Mouse (Mus musculus) limb, embryonic 11.5 days (tissue): ENCODE results near the gene Nmnat1. TPM values are rescaled to one million over a fixed set of nuclear protein-coding genes. Genes with fewer than 3 reads are reported as not detected.
A peak's percentile ranks its signal among the peaks of the same experiment; 100 is the strongest.
"Not testable (repeated sequence)": the region's sequence is repeated elsewhere in the genome, so short reads cannot be mapped to it uniquely, and the experiment has no call there.

Experiments used
- ATAC-seq: fragments of 200-750 bp; cut with Nextera tagmentation; 2 replicates; pipeline ENCODE4 v1.8.0; 2017; ENCODE audit warnings: low read depth; ENCODE audit not compliant: insufficient number of reproducible peaks, low FRiP score, low TSS enrichment
- DNase-seq: peaks from one replicate; pipeline ENCODE4 v3.0.0-alpha.2; 2015; ENCODE audit warnings: low spot score
- H3K27ac ChIP-seq: fragments of 300-500 bp; sonication (generic); replicated peaks from 2 replicates; pipeline ENCODE4 v1.5.1; 2014; ENCODE audit warnings: low read depth, mild to moderate bottlenecking, low read length
- H3K27me3 ChIP-seq: fragments of 300-500 bp; sonication (generic); 2 replicates; pipeline ENCODE4 v1.6.1; 2014; ENCODE audit warnings: mild to moderate bottlenecking, low read length, mixed read lengths; ENCODE audit not compliant: control insufficient read depth, insufficient read depth
- H3K36me3 ChIP-seq: fragments of 300-500 bp; sonication (generic); 2 replicates; pipeline ENCODE4 v1.6.1; 2014; ENCODE audit warnings: mild to moderate bottlenecking, low read length, moderate library complexity, mixed read lengths; ENCODE audit not compliant: control insufficient read depth, insufficient read depth
- H3K4me1 ChIP-seq: fragments of 300-500 bp; sonication (generic); 2 replicates; pipeline ENCODE4 v1.6.1; 2014; ENCODE audit warnings: low read length, mixed read lengths; ENCODE audit not compliant: control insufficient read depth, insufficient read depth
- H3K4me2 ChIP-seq: fragments of 300-500 bp; sonication (generic); 2 replicates; pipeline ENCODE4 v1.6.1; 2014; ENCODE audit warnings: low read depth, mild to moderate bottlenecking, moderate library complexity; ENCODE audit not compliant: severe bottlenecking
- H3K4me3 ChIP-seq: fragments of 300-500 bp; sonication (generic); 2 replicates; pipeline ENCODE4 v1.5.1; 2014; ENCODE audit warnings: low read depth, low read length
- H3K9ac ChIP-seq: fragments of 300-500 bp; sonication (generic); 2 replicates; pipeline ENCODE4 v1.6.1; 2014; ENCODE audit warnings: mild to moderate bottlenecking, low read length
- H3K9me3 ChIP-seq: fragments of 300-500 bp; sonication (generic); 2 replicates; pipeline ENCODE4 v1.6.1; 2016; ENCODE audit warnings: low read length; ENCODE audit not compliant: control insufficient read depth
- WGBS: fragments of 180-500 bp; shearing (Covaris S2); extraction: QIAGEN DNeasy Blood & Tissue Kit; methylation state at CpG from one replicate; pipeline ENCODE4 v1.1.7; 2014; 5-methylcytosine and 5-hydroxymethylcytosine counted together
- polyA plus RNA-seq: library from polyadenylated mRNA; unstranded; fragments of >200 nt; fragmentation: Nextera tagmentation; extraction: Ambion mirVana; gene quantifications from 2 replicates; pipeline ENCODE4 v1.2.1, GENCODE M21; 2014

The Nmnat1 gene
- polyA plus RNA-seq, 1 experiment from 2014 or later = 15.8 TPM

DNA sequence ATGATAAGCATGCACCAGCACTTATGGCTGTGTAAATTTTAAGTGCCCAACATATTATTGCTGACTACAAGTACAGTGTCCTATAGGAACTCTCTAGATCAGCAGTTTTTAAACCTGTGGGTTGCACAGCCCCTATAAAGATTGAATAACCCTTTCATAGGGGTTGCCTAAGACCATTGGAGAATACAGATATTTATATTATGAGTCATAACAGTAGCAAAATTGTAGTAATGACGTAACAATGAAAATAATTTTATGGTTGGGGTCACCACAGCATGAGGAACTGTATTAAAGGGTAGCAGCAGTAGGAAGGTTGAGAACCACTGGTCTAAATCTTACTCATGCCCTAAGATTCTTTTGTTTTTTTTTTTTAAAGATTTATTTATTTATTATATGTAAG is 25.6 kb downstream of the Nmnat1 start:
- Histone ChIP-seq H3K4me3 (no peak overlapping the region), H3K4me1 (no peaks in the 10 kb centered on the region), H3K27ac (no peak overlapping the region), H3K27me3 (no peaks in the 10 kb centered on the region), H3K36me3 (no peaks in the 10 kb centered on the region), H3K4me2 (no peak overlapping the region), H3K9ac (no peak overlapping the region), H3K9me3 (no peaks in the 10 kb centered on the region)
- DNase-seq (no peak), ATAC-seq (no peak)
- WGBS = 90% methylated on average over 1 of the region's 1 CpGs

DNA sequence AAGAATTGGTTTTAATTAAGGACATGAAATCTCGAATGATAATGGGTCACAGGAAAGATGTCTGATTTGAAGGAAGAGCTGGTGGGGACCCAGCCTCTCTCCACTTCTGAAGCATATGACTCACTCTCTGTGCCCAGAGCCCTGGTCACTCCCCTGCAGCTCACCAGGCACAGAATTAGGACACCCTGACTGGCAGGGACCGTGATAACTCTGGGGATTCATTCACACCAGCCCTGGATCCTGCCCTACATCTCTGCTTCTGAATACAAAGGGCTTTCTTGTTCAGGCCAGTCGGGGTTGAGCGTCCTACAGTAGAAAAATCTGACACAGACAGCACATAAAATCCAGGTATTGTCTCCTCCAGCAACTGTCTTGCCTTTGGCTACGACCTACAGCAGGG is 26.5 kb downstream of the Nmnat1 start:
- H3K27me3 ChIP-seq = no peaks in the 10 kb centered on the region
- no peak overlapping the region for H3K4me3 ChIP-seq
- H3K4me2 ChIP-seq = no peak overlapping the region
- ATAC-seq (no peak), DNase-seq (no peak)
- H3K9ac ChIP-seq = no peak overlapping the region
- H3K9me3 ChIP-seq = no peaks in the 10 kb centered on the region
- H3K27ac ChIP-seq = no peak overlapping the region
- no peaks in the 10 kb centered on the region for H3K36me3 ChIP-seq
- no peaks in the 10 kb centered on the region for H3K4me1 ChIP-seq
- 79% methylated on average over 5 of the region's 5 CpGs for WGBS

DNA sequence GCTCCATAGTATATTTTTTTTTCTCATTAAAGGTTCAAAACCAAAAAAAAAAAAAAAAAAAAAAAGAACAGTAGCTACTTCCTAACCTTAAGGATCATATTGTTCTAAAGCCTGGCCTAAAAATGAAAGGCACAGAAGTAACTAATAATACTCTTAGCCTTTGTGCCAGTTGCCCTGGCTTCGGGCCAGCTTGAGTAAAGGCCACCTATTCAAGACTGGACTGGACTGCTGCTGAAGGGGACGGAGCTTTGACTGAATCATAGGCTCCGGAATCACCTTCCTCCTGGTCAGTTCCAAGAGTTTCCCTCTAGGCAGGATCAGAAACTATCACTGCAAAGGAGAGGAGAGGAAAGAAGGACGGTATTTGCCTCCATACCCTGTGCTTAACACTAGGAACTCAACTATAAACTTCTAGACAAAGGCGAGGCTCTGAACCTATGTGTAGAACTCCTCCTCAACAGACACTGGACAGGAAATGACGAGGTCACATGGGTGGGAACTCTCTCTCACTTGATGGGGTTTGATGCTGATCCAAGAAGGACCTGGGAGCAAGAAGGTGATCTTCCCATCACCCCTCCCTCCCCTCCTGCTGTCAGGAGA is 27.1 kb downstream of the Nmnat1 start:
- ATAC-seq (no peak), DNase-seq (no peak)
- no peaks in the 10 kb centered on the region for H3K9me3 ChIP-seq
- no peaks in the 10 kb centered on the region for H3K27me3 ChIP-seq
- no peak overlapping the region for H3K4me3 ChIP-seq
- no peak overlapping the region for H3K4me2 ChIP-seq
- H3K9ac ChIP-seq = no peak overlapping the region
- H3K36me3 ChIP-seq = no peaks in the 10 kb centered on the region
- 80% methylated on average over 6 of the region's 6 CpGs for WGBS
- H3K4me1 ChIP-seq = no peaks in the 10 kb centered on the region
- H3K27ac ChIP-seq = no peak overlapping the region

- H3K4me3 ChIP-seq, H3K4me2 ChIP-seq, H3K9ac ChIP-seq, H3K36me3 ChIP-seq, H3K27ac ChIP-seq, DNase-seq, H3K9me3 ChIP-seq, H3K4me1 ChIP-seq, H3K27me3 ChIP-seq, ATAC-seq: not testable (repeated sequence)
- WGBS = 86% methylated on average over 25 of the region's 27 CpGs
These were observed 27.8 kb downstream of the Nmnat1 start for GRCm38 (mm10) chr4:149457163-149457562.

DNA sequence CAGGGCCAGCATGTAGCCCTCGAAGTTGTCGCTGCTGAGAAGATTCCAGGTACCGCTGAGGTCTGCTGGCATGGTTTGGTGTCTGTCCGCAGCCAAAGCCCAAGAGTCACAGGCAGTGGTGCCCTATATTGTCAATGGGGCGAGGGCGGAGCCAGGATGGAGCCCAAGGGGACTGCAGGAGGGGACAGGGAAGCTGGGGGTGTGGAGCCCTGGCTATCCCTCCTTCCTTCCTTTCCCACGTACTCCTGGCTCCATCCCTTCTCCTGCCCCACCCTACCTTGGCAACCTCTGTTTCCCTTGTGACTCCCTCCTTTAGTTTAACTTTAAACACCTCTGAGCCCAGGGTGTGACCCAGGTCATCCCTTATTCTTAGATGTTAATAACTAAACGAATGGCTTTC is 30.1 kb downstream of the Nmnat1 start, which contains the start of gene Rbp7:
Gene Rbp7, minus strand, starts transcription at position 100 of the 400 bp plus-strand sequence.
- 45% methylated on average over 8 of the region's 8 CpGs for WGBS
- Histone ChIP-seq H3K9me3 (no peaks in the 10 kb centered on the region), H3K9ac (no peak within 1 kb of the TSS), H3K4me3 (no peak within 1 kb of the TSS), H3K27ac (no peak within 1 kb of the TSS), H3K4me1 (no peaks in the 10 kb centered on the region), H3K36me3 (no peaks in the 10 kb centered on the region), H3K4me2 (no peak within 1 kb of the TSS), H3K27me3 (no peaks in the 10 kb centered on the region)
- no peak for ATAC-seq
- DNase-seq = no peak

GRCm38 (mm10) chr4:149454263-149454662 is 30.7 kb downstream of the Nmnat1 start:
- ATAC-seq = no peak
- Histone ChIP-seq H3K4me3 (no peak overlapping the region), H3K36me3 (no peaks in the 10 kb centered on the region), H3K27me3 (no peaks in the 10 kb centered on the region), H3K4me1 (no peaks in the 10 kb centered on the region), H3K9me3 (no peaks in the 10 kb centered on the region), H3K9ac (no peak overlapping the region), H3K4me2 (no peak overlapping the region), H3K27ac (no peak overlapping the region)
- DNase-seq = no peak
- 84% methylated on average over 17 of the region's 17 CpGs for WGBS

- no peaks in the 10 kb centered on the region for H3K27me3 ChIP-seq
- DNase-seq = peak; percentile 56
- no peak for ATAC-seq
- H3K27ac ChIP-seq = no peak overlapping the region
- H3K36me3 ChIP-seq = no peaks in the 10 kb centered on the region
- H3K4me2 ChIP-seq = no peak overlapping the region
- no peaks in the 10 kb centered on the region for H3K9me3 ChIP-seq
- H3K4me1 ChIP-seq = no peaks in the 10 kb centered on the region
- 77% methylated on average over 4 of the region's 4 CpGs for WGBS
- H3K9ac ChIP-seq = no peak overlapping the region
- no peak overlapping the region for H3K4me3 ChIP-seq
These were observed 31.3 kb downstream of the Nmnat1 start for GRCm38 (mm10) chr4:149453656-149454055.

GRCm38 (mm10) chr4:149450636-149451035 is 34.4 kb downstream of the Nmnat1 start:
- Histone ChIP-seq H3K4me3 (no peak overlapping the region), H3K4me1 (no peaks in the 10 kb centered on the region; the same call in none of the 2 replicates), H3K36me3 (no peaks in the 10 kb centered on the region), H3K27me3 (no peaks in the 10 kb centered on the region), H3K27ac (no peak overlapping the region), H3K9ac (no peak overlapping the region), H3K4me2 (no peak overlapping the region), H3K9me3 (no peaks in the 10 kb centered on the region)
- DNase-seq (no peak), ATAC-seq (no peak)
- 87% methylated on average over 3 of the region's 3 CpGs for WGBS

DNA sequence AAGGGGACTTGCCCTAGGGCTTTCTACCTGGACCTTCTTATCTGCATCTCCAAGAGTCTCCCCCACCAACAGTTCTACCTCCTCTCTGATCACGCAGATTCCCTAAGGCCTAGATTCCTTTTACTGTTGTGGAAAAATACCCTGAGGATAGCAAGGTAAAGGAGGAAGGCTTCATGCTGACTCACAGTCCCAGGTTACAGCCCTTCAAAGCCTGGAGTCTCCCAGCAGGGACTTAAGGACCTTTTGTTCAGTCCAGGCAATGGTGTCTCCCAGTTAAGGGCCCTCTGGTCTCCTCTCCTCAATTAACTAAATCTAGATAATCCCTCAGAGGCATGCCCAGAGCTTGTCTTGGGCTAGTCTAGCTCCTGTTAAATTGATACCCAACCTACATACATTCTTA is 38.7 kb downstream of the Nmnat1 start:
- no peak overlapping the region for H3K9ac ChIP-seq
- ATAC-seq (no peak), DNase-seq (no peak)
- no peaks in the 10 kb centered on the region for H3K36me3 ChIP-seq
- no peaks in the 10 kb centered on the region for H3K9me3 ChIP-seq
- H3K4me3 ChIP-seq = no peak overlapping the region
- peak overlapping the region; percentile 61; the same call in 1 of the 2 replicates for H3K27ac ChIP-seq
- 67% methylated on average over 1 of the region's 1 CpGs for WGBS
- peak overlapping the region; percentile 35; the same call in 1 of the 2 replicates for H3K4me2 ChIP-seq
- H3K27me3 ChIP-seq = no peaks in the 10 kb centered on the region
- no peaks in the 10 kb centered on the region; the same call in none of the 2 replicates for H3K4me1 ChIP-seq
